Mouse (Mus musculus): Measurements from ENCODE around the gene Gpr107.

Gpr107 gene

GRCm38 (mm10) chr2:31246251-31246971 is 94.3 kb downstream of the Gpr107 start:
- DNase-seq (ENCODE audit: low spot score), result no peak

- DNase-seq (ENCODE audit: low spot score), result no peak
Measured at GRCm38 (mm10) chr2:31248856-31249255, 96.7 kb downstream of the Gpr107 start.

- DNase-seq (ENCODE audit: low spot score), result no peak
Measured at GRCm38 (mm10) chr2:31252167-31252566, 100.1 kb downstream of the Gpr107 start.

GRCm38 (mm10) chr2:31253463-31253862 is 101.3 kb downstream of the Gpr107 start:
- no peak for DNase-seq (ENCODE audit: low spot score)

- DNase-seq (ENCODE audit: low spot score), result no peak
Measured at GRCm38 (mm10) chr2:31254806-31255205, 102.7 kb downstream of the Gpr107 start.

GRCm38 (mm10) chr2:31255952-31256938 is 104.1 kb downstream of the Gpr107 start:
- DNase-seq (ENCODE audit: low spot score), result peak; percentile 77

- peak; percentile 79 for DNase-seq (ENCODE audit: low spot score)
Measured at GRCm38 (mm10) chr2:31257096-31257495, 105.0 kb downstream of the Gpr107 start.

GRCm38 (mm10) chr2:31258609-31259366 is 106.7 kb downstream of the Gpr107 start:
- DNase-seq (ENCODE audit: low spot score), result peak; percentile 78

GRCm38 (mm10) chr2:31259367-31259920 is 107.3 kb downstream of the Gpr107 start:
- no peak for DNase-seq (ENCODE audit: low spot score)

- no peak for DNase-seq (ENCODE audit: low spot score)
Measured at GRCm38 (mm10) chr2:31260549-31260948, 108.4 kb downstream of the Gpr107 start.

- no peak for DNase-seq (ENCODE audit: low spot score)
Measured at GRCm38 (mm10) chr2:31263039-31263461, 110.9 kb downstream of the Gpr107 start.

- DNase-seq (ENCODE audit: low spot score), result peak; percentile 80
Measured at GRCm38 (mm10) chr2:31263746-31264378, 111.7 kb downstream of the Gpr107 start.

GRCm38 (mm10) chr2:31267447-31267846 is 115.3 kb downstream of the Gpr107 start:
- no peak for DNase-seq (ENCODE audit: low spot score)
